Mouse (Mus musculus) neural tube, embryonic 14.5 days (tissue): ENCODE data around the gene Thbs3. TPM values are rescaled to one million over a fixed set of nuclear protein-coding genes. Genes with fewer than 3 reads are reported as not detected.

Experiments used
- ATAC-seq: fragments of 200-750 bp; cut with Nextera tagmentation; 2 replicates; pipeline ENCODE4 v1.8.0; 2017; ENCODE audit warnings: low read depth, mild to moderate bottlenecking, moderate TSS enrichment, moderate library complexity
- H3K27ac ChIP-seq: fragments of 300-500 bp; sonication (generic); 2 replicates; pipeline ENCODE4 v1.5.1; 2014; ENCODE audit warnings: low read depth, mild to moderate bottlenecking, control low read depth, low read length, moderate library complexity, mixed read lengths
- H3K27me3 ChIP-seq: fragments of 300-500 bp; sonication (generic); 2 replicates; pipeline ENCODE4 v1.6.1; 2014; ENCODE audit warnings: low read length; ENCODE audit not compliant: control insufficient read depth, insufficient read depth
- H3K36me3 ChIP-seq: fragments of 300-500 bp; sonication (generic); 2 replicates; pipeline ENCODE4 v1.6.1; 2014; ENCODE audit warnings: low read length, mixed read lengths; ENCODE audit not compliant: control insufficient read depth, insufficient read depth
- H3K4me1 ChIP-seq: fragments of 300-500 bp; sonication (generic); 2 replicates; pipeline ENCODE4 v1.6.1; 2014; ENCODE audit warnings: low read length; ENCODE audit not compliant: control insufficient read depth, insufficient read depth
- H3K4me2 ChIP-seq: fragments of 300-500 bp; sonication (generic); 2 replicates; pipeline ENCODE4 v1.6.1; 2014; ENCODE audit warnings: mild to moderate bottlenecking, low read depth, low read length, control low read depth
- H3K4me3 ChIP-seq: fragments of 300-500 bp; sonication (generic); 2 replicates; pipeline ENCODE4 v1.5.1; 2014; ENCODE audit warnings: low read depth, low read length, control low read depth, mixed read lengths
- H3K9ac ChIP-seq: fragments of 300-500 bp; sonication (generic); replicated peaks from 2 replicates; pipeline ENCODE4 v1.6.1; 2014; ENCODE audit warnings: low read depth, mild to moderate bottlenecking, control low read depth, low read length, mixed read lengths
- H3K9me3 ChIP-seq: fragments of 300-500 bp; sonication (generic); 2 replicates; pipeline ENCODE4 v1.6.1; 2016; ENCODE audit warnings: low read length; ENCODE audit not compliant: control insufficient read depth
- WGBS: fragments of 180-500 bp; shearing (Covaris S2); extraction: QIAGEN DNeasy Blood & Tissue Kit; methylation state at CpG from one replicate; pipeline ENCODE4 v1.1.7; 2014; 5-methylcytosine and 5-hydroxymethylcytosine counted together
- polyA plus RNA-seq: library from polyadenylated mRNA; unstranded; fragments of >200 nt; fragmentation: Nextera tagmentation; extraction: Ambion mirVana; gene quantifications from 2 replicates; pipeline ENCODE4 v1.2.1, GENCODE M21; 2014

The Thbs3 gene
- polyA plus RNA-seq, 1 experiment from 2014 or later = 36.6 TPM

DNA sequence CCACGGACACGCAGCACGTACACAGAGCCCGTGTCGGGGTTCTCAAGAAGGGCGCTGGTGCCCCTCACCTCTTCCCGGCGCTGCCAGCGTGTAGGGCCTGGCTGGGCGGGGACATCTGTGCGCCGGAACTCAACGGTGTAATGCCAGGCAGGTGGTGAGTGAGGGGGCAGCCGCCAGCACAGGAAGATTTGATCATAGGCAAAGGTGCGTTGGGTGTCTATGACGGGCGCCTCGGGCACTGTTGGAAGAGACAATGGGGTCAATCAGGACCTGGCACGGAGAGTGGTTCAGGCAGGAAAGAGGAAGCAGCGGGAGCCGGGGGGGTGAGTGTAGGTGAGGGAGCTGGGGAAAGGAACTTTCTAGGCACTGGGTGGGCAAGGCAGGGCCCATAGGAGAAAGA is 22.7 kb downstream of the Thbs3 start:
- H3K9me3 ChIP-seq = no peaks in the 10 kb centered on the region
- WGBS = 93% methylated on average over 21 of the region's 21 CpGs
- H3K4me1 ChIP-seq = peaks cover 3% of the 10 kb centered on the region; the same call in 1 of the 2 replicates
- H3K9ac ChIP-seq = no peak overlapping the region
- no peak overlapping the region for H3K4me2 ChIP-seq
- no peak overlapping the region for H3K27ac ChIP-seq
- H3K36me3 ChIP-seq = peaks cover 76% of the 10 kb centered on the region
- H3K27me3 ChIP-seq = no peaks in the 10 kb centered on the region
- H3K4me3 ChIP-seq = no peak overlapping the region
- no peak for ATAC-seq

DNA sequence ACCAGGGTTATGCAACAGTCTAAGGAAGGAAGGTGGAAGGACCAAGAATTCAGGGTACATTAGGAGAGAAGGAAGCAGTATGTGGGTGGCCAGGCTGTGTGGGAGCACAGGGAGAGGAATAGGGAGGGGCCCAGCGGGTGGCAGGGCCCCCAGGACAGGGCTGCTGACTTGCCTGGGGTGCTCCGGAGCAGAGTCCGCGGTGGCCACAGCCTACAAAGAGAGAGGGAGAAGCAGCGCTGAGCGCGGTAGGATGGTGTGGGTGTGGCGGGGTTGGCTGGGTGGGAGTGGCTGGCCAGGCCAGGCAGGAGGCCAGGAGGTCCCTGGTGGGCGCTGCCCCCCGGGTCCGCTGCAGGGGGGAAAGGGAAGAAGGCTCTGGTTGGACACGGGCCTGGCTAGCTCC is 23.5 kb downstream of the Thbs3 start:
- H3K36me3 ChIP-seq = peaks cover 77% of the 10 kb centered on the region
- H3K4me2 ChIP-seq = no peak overlapping the region
- peaks cover 11% of the 10 kb centered on the region for H3K4me1 ChIP-seq
- ATAC-seq = no peak
- no peak overlapping the region for H3K4me3 ChIP-seq
- no peaks in the 10 kb centered on the region for H3K9me3 ChIP-seq
- 62% methylated on average over 5 of the region's 12 CpGs for WGBS
- H3K27ac ChIP-seq = no peak overlapping the region
- H3K9ac ChIP-seq = no peak overlapping the region
- no peaks in the 10 kb centered on the region for H3K27me3 ChIP-seq

DNA sequence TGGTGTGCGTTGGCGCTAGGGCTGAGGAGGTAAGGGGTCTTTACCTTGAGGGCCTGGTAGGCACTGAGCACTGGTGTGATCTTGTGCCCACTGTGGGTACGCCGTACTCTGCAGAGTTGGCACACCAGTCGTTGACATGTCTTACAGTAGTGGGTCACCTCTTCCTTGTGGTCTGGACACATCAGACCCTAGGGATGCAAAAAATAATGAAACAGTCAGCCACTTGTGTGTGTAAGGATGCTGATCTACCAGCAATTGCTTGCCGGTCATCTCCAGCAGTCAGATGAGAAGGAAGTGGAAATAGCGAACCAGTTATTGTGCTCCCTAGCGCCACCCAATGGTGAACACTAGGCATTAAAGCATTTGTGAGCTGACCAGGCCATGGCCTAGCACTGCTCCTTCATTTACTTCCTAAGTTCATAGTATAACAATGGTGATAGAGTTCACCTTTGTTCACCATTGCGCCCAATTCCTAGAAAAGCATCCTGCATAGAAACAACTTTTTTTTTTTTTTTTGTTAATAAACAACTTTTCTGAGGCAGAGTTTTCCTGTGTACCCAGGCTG is 27.4 kb downstream of the Thbs3 start:
- H3K9me3 ChIP-seq = no peaks in the 10 kb centered on the region
- no peaks in the 10 kb centered on the region for H3K27me3 ChIP-seq
- H3K4me1 ChIP-seq = peaks cover 22% of the 10 kb centered on the region
- H3K4me3 ChIP-seq = no peak overlapping the region
- no peak for ATAC-seq
- 76% methylated on average over 9 of the region's 9 CpGs for WGBS
- peak overlapping the region; percentile 93; the same call in 1 of the 2 replicates for H3K4me2 ChIP-seq
- H3K36me3 ChIP-seq = peaks cover 43% of the 10 kb centered on the region
- H3K27ac ChIP-seq = no peak overlapping the region
- H3K9ac ChIP-seq = no peak overlapping the region

DNA sequence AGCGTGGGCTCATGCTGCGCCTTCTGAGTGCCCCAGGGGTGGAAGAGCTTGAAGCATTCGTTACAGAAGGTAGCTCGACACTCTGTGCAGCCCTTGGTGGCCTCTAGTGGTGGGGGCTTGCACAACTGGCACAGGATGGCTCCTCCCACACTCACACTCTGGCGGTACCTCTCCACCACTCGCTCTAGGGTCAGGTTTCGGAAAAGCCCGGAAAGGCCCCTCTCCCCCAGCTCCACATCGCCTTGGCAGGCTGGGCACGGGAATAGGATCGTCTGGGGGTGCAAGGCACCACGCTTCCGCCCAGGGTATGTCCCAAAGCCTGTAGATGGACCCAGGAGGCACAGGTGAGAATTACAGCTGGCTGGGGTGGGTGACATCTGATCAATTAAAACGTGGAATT is 28.6 kb downstream of the Thbs3 start:
- H3K27me3 ChIP-seq = no peaks in the 10 kb centered on the region
- H3K4me2 ChIP-seq = peak overlapping the region; percentile 93
- peak overlapping the region; percentile 28; the same call in 1 of the 2 replicates for H3K27ac ChIP-seq
- peak; percentile 5; the same call in 1 of the 2 replicates for ATAC-seq
- H3K9me3 ChIP-seq = no peaks in the 10 kb centered on the region
- H3K4me1 ChIP-seq = peaks cover 25% of the 10 kb centered on the region
- 9% methylated on average over 14 of the region's 14 CpGs for WGBS
- H3K4me3 ChIP-seq = peak overlapping the region; percentile 42
- H3K36me3 ChIP-seq = peaks cover 31% of the 10 kb centered on the region
- H3K9ac ChIP-seq = peak overlapping the region; percentile 70

DNA sequence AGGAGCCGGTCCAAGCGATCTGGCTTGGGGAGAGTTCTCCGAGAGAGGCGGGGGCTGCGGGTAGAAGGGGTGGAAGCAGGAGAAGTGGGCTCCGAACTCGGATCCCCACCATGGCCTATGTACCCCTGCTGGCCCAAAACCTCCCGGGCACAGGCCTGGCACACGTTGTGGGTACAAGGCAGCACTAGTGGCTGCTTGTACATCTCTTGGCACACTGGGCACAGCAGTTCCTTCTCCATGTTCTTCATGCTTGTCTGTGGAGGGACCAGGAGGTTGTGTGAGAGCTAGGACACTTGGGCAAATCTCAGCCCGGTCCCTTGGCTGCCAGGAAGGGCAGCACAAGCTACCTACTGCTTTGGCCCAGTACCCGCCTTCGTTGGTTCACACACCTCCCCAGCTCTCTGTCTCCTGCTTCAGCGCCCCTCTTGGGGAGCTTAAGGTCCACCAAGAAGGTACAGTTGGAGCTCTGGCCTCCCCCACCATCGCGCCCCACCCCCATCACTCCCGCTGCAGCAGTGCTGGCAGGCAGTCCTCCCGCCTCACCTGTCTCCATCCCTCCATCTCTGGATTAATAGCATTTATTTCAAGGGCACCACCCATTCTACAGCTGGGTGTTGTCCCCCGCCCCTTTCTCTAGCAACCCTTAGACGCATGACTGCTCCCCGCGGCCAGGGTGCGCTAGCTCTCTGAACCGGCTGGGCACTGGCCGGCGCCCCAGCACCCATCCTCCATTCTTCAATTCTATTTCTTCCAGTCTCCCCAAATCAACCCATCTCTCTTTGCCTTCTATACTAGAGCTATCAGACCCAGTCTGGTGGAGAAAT is 29.4 kb downstream of the Thbs3 start:
- ATAC-seq = peak; percentile 31
- H3K9me3 ChIP-seq = no peaks in the 10 kb centered on the region
- H3K36me3 ChIP-seq = peaks cover 24% of the 10 kb centered on the region
- peaks cover 25% of the 10 kb centered on the region for H3K4me1 ChIP-seq
- peak overlapping the region; percentile 70 for H3K9ac ChIP-seq
- peak overlapping the region; percentile 93 for H3K4me2 ChIP-seq
- no peaks in the 10 kb centered on the region for H3K27me3 ChIP-seq
- peak overlapping the region; percentile 42 for H3K4me3 ChIP-seq
- peak overlapping the region; percentile 94 for H3K27ac ChIP-seq
- WGBS = 13% methylated on average over 25 of the region's 25 CpGs

DNA sequence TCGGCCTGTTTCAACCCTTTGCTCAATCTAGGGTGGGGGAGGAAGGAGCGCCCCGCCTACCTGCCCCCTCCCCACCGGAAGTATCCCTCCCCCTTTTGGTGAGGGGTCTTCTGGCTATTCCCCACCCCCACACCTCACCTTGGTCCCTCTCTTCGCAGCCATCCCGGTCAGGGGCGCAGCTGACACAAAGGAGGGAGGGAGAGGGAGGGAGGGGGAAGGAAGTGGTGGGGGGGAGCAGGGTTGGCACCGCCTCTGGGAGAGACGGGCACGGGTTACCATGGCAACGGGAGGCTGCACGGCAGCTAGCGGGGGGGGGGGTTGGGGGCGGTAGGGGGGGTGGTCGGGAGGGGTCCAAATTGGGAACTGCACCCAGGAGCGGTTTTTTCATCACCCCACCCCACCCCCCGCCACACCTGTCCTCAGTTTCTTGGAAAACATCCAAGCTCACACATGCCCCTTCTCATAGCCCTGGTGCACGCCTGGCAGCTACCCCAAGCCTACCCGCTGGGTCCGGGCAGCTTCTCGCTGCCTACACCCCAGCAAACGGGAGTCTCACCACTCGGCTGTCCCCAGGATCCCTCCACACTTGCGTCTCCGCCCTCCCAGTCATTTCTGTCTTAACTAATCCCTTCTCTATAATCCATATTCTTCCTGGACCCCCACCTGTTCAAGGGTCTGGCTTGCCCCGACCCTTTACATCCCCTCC is 30.2 kb downstream of the Thbs3 start:
- peaks cover 25% of the 10 kb centered on the region for H3K4me1 ChIP-seq

DNA sequence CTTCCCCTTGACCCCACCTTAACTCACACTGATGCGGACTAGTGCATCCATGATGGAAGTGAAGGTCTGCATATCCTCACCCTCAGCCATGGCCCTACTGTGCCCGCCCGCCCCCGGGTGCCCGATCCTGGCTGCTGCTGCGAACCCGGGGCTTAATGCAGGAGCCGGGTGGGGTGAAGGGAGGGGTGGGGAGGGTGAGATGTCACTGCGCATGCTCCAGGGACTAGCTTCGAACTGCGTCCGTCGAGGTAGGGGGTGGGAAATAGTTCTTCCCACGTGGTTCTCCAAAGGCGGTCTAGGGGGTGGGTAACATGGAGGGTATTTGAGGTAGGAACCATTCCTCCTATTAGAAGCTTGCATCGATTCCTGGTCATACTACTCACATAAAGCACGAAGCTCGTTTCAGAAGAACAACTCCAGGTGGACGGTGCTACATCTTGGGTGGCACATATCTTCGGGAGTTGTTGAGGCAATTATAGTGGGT is 30.8 kb downstream of the Thbs3 start, which contains the start of gene Krtcap2:
Krtcap2 (plus strand) TSS at position 279 of the 484 bp plus-strand sequence.
- Histone ChIP-seq H3K27me3 (no peaks in the 10 kb centered on the region), H3K9ac (peak within 1 kb of the TSS; percentile 70), H3K4me2 (peak within 1 kb of the TSS; percentile 93), H3K9me3 (no peaks in the 10 kb centered on the region), H3K27ac (peak within 1 kb of the TSS; percentile 94), H3K4me3 (peak within 1 kb of the TSS; percentile 42), H3K4me1 (peaks cover 25% of the 10 kb centered on the region), H3K36me3 (peaks cover 13% of the 10 kb centered on the region)
- WGBS = 3% methylated on average over 20 of the region's 20 CpGs
- peak; percentile 52 for ATAC-seq

More for the DNA sequence above, 30.2 kb downstream of the Thbs3 start:
- Histone ChIP-seq H3K4me3 (peak overlapping the region; percentile 42), H3K9me3 (no peaks in the 10 kb centered on the region), H3K27ac (peak overlapping the region; percentile 94), H3K36me3 (peaks cover 18% of the 10 kb centered on the region), H3K9ac (peak overlapping the region; percentile 70), H3K27me3 (no peaks in the 10 kb centered on the region), H3K4me2 (peak overlapping the region; percentile 93)
- under 1% methylated on average over 19 of the region's 26 CpGs for WGBS
- peak; percentile 64 for ATAC-seq

DNA sequence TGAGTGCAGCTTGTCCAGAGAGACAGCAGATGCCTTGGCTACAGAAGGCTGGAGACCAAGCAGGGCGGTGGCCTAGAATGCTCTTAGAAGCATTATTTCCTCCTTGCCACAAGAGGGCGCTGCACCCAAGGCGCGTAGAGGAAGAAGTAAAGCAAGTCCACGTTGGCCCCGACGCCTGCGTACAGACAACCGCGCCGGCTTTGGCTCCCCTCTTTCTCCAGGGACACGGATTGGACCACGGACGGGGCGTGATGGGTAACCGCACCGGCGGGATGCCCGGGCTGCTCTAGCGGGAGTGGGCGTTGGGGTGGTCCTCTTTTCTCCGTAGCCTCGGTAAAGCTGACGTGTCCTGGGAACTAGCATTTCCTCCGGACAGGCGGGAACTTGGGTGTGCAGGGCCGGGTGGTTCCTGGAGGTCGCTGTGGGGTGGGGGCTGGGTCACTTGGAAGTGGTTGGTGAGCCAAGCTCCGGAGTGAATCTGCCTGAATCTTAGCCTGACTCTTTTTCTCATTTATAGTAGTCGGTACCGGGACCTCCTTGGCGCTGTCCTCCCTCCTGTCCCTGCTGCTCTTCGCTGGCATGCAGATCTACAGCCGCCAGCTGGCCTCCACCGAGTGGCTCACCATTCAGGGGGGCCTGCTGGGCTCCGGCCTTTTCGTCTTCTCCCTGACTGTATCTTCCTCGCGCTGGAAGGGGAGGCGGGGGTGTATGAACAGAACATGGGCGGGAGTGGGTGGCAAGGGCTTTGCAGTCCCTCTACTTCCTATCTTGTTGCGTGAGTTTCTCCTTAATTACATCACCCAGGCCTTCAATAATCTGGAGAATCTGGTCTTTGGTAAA is 31.5 kb downstream of the Thbs3 start, which contains the start of gene Trim46:
Trim46 (minus strand) TSS at position 49 of the 840 bp plus-strand sequence.
- Histone ChIP-seq H3K4me3 (peak within 1 kb of the TSS; percentile 42), H3K9ac (peak within 1 kb of the TSS; percentile 70), H3K4me1 (peaks cover 30% of the 10 kb centered on the region), H3K27me3 (no peaks in the 10 kb centered on the region), H3K4me2 (peak within 1 kb of the TSS; percentile 93), H3K27ac (peak within 1 kb of the TSS; percentile 94), H3K36me3 (peaks cover 10% of the 10 kb centered on the region), H3K9me3 (no peaks in the 10 kb centered on the region)
- WGBS = under 1% methylated on average over 41 of the region's 42 CpGs
- peak; percentile 64 for ATAC-seq
